Mouse (Mus musculus) erythroblast, embryonic 14.5 days (primary cell): ENCODE data around the gene Plekhg3.

Experiments
- GATA1 ChIP-seq: IDR thresholded peaks from 2 replicates; pipeline ENCODE4 v1.6.1; 2012; ENCODE audit warnings: low read length, inconsistent platforms, mixed read lengths
- TAL1 ChIP-seq: IDR thresholded peaks from 3 replicates; pipeline ENCODE4 v1.6.1; 2012; ENCODE audit warnings: low read length, inconsistent platforms, mixed read lengths

- TF ChIP-seq GATA1 (no peak), TAL1 (no peak)
Observed at GRCm38 (mm10) chr12:76518909-76519842, 11.5 kb upstream of the Plekhg3 start.
